Mouse (Mus musculus) lung, postnatal 10 days (tissue): Measurements from ENCODE around the gene Ehbp1l1.
"Not testable (repeated sequence)": the region's sequence is repeated elsewhere in the genome, so short reads cannot be mapped to it uniquely, and the experiment has no call there.

ENCODE experiments used
- DNase-seq: peaks from one replicate; pipeline ENCODE4 v3.0.0; 2021

The Ehbp1l1 gene

GRCm38 (mm10) chr19:5704801-5705571, 21.1 kb downstream of the Ehbp1l1 start:
- DNase-seq: peak; percentile 75

GRCm38 (mm10) chr19:5704163-5704800, 21.8 kb downstream of the Ehbp1l1 start, which contains the start of gene Kcnk7:
TSS of gene Kcnk7 (plus strand) at chr19:5704367.
- DNase-seq: peak; percentile 58

GRCm38 (mm10) chr19:5695849-5696462, 30.2 kb downstream of the Ehbp1l1 start:
- DNase-seq: no peak

GRCm38 (mm10) chr19:5693801-5694200, 32.3 kb downstream of the Ehbp1l1 start:
- no peak for DNase-seq

GRCm38 (mm10) chr19:5692913-5693396, 33.2 kb downstream of the Ehbp1l1 start:
- DNase-seq: no peak

GRCm38 (mm10) chr19:5692086-5692912, 33.8 kb downstream of the Ehbp1l1 start:
- peak; percentile 86 for DNase-seq

- DNase-seq: peak; percentile 36
These were observed 34.5 kb downstream of the Ehbp1l1 start for GRCm38 (mm10) chr19:5691601-5692000.

- peak; percentile 40 for DNase-seq
These were observed 35.8 kb downstream of the Ehbp1l1 start for GRCm38 (mm10) chr19:5690343-5690735.

GRCm38 (mm10) chr19:5689565-5690342, 36.4 kb downstream of the Ehbp1l1 start:
- peak; percentile 95 for DNase-seq

GRCm38 (mm10) chr19:5689088-5689428, 37.1 kb downstream of the Ehbp1l1 start:
- DNase-seq: no peak

GRCm38 (mm10) chr19:5688200-5689087, 37.7 kb downstream of the Ehbp1l1 start, which contains the start of the genes Map3k11 and Pcnx3:
TSS of gene Map3k11 (plus strand) at chr19:5688742.
TSS of gene Pcnx3 (minus strand) at chr19:5688908.
- peak; percentile 98 for DNase-seq

GRCm38 (mm10) chr19:5687738-5688137, 38.4 kb downstream of the Ehbp1l1 start:
- DNase-seq: no peak

GRCm38 (mm10) chr19:5686954-5687353, 39.2 kb downstream of the Ehbp1l1 start:
- DNase-seq: not testable (repeated sequence)

GRCm38 (mm10) chr19:5686437-5686836, 39.7 kb downstream of the Ehbp1l1 start:
- DNase-seq: no peak

GRCm38 (mm10) chr19:5685861-5686260, 40.3 kb downstream of the Ehbp1l1 start:
- DNase-seq: no peak

- DNase-seq: no peak
These were observed 40.7 kb downstream of the Ehbp1l1 start for GRCm38 (mm10) chr19:5685431-5685830.

GRCm38 (mm10) chr19:5684985-5685384, 41.1 kb downstream of the Ehbp1l1 start:
- DNase-seq: no peak

- no peak for DNase-seq
These were observed 41.9 kb downstream of the Ehbp1l1 start for GRCm38 (mm10) chr19:5684236-5684635.

GRCm38 (mm10) chr19:5680432-5680831, 45.7 kb downstream of the Ehbp1l1 start:
- DNase-seq: no peak

- DNase-seq: no peak
These were observed 57.7 kb downstream of the Ehbp1l1 start for GRCm38 (mm10) chr19:5668372-5668771.

GRCm38 (mm10) chr19:5666386-5666785, 59.7 kb downstream of the Ehbp1l1 start:
- DNase-seq: no peak
